Mouse (Mus musculus): ENCODE measurements around the gene Scrn2.

DNA sequence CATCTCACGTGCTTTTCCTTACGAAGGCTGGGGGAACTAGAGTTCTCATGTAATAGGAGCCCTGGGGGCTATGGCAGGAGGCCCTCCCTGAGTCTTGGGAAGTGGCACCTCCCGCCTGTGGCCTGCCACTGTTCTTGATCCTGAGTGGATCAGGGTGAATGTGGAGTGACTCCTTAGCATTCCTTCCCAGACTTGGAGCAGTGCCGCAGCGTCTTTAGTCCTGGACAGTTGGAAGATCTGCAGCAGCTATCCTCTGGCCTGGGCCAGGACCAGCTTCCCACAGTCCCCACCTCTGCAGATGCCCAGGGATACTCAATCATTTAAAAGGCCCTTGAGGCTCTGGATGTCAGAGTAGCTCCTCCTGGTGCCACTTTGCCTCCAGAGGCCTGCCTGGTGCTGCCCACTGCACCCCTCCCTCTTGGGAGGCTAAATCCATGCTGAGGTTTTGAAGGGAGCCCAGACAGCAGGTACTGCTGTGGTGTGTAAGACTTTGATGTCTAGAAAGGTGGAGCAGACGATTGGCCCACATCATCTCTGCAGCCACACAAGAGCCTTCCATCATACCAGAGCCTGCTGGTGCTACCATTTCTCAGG is 19.9 kb downstream of the Scrn2 start:
- TF ChIP-seq MAFK (IDR thresholded peaks at IDR 0.05; ENCODE audit: insufficient read depth, low read depth, low read length) (no peak), ZC3H11A (IDR thresholded peaks at IDR 0.05; ENCODE audit: borderline replicate concordance, low read depth, low read length) (no peak)

Data from ES-E14 (cell line).